Mouse (Mus musculus) lung, postnatal 0 days (tissue): ENCODE results near the gene Bcas2.

ENCODE experiments used
- CTCF ChIP-seq: IDR thresholded peaks from 2 replicates; pipeline ENCODE4 v1.5.1; 2016; ENCODE audit warnings: antibody characterized with exemption, mild to moderate bottlenecking
- EP300 ChIP-seq: IDR thresholded peaks from 2 replicates; pipeline ENCODE4 v1.6.1; 2016; ENCODE audit warnings: antibody characterized with exemption, mild to moderate bottlenecking, control low read depth

- TF ChIP-seq CTCF (no peak), EP300 (no peak)
Observed at GRCm38 (mm10) chr3:103207749-103208148, 36.3 kb downstream of the Bcas2 start.
